Mouse (Mus musculus): ENCODE measurements at regions not wholly inside any gene's neighbourhood (a gene's known extent, or its start where the extent isn't known, plus 50 kb on each side); places are given as distances from the start of the nearest gene placed in this dataset.

GRCm38 (mm10) chr4:45587202-45587601 lies 54.9 kb upstream of the Shb start:
- H3K27me3 ChIP-seq (ENCODE audit: control insufficient read depth, insufficient read depth, low read length), result 0 out of 2 replicates have a peak, but pooled peaks cover 8% of the 10 kb centered on the region
- H3K4me1 ChIP-seq (replicated peaks; ENCODE audit: control insufficient read depth, insufficient read depth, low read length), result peaks cover 11% of the 10 kb centered on the region; the same call in 1 of the 2 replicates
- H3K4me2 ChIP-seq (replicated peaks), result no peak overlapping the region
- no peaks in the 10 kb centered on the region for H3K9me3 ChIP-seq (ENCODE audit: control insufficient read depth, low read length)
- ATAC-seq (ENCODE audit: low FRiP score) (no peak), DNase-seq (ENCODE audit: low spot score) (no peak)
- no peaks in the 10 kb centered on the region for H3K36me3 ChIP-seq (replicated peaks; ENCODE audit: control insufficient read depth, insufficient read depth)
- no peak overlapping the region for H3K27ac ChIP-seq
- 80% methylated on average over 2 of the region's 2 CpGs for WGBS
- H3K9ac ChIP-seq, result no peak overlapping the region
- H3K4me3 ChIP-seq (replicated peaks; ENCODE audit: low read length), result no peak overlapping the region

DNA sequence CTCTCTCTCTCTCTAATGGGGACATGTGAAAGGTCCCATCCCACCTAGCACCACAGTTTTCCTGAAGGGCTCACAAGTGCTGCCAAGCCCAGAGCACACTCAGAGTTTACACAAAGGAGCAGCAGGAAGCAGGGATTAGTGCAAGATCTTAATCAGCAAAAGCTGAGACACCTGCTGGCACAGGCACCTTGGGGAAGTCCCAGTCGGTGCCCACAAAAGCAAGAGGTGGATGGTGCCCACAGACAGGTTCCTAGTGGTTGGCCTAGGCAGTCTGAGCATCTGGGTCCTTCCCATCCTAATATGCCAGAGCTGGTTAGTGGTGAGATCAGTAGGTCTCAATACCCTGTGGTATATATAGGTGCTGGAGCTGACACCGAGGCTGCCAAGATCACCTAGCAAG lies 54.0 kb upstream of the Shb start:
- Histone ChIP-seq H3K9me3 (ENCODE audit: control insufficient read depth, low read length) (no peaks in the 10 kb centered on the region), H3K4me1 (replicated peaks; ENCODE audit: control insufficient read depth, insufficient read depth, low read length) (peaks cover 6% of the 10 kb centered on the region; the same call in 1 of the 2 replicates), H3K36me3 (replicated peaks; ENCODE audit: control insufficient read depth, insufficient read depth) (no peaks in the 10 kb centered on the region), H3K4me2 (replicated peaks) (no peak overlapping the region), H3K9ac (no peak overlapping the region), H3K27ac (no peak overlapping the region), H3K4me3 (replicated peaks; ENCODE audit: low read length) (no peak overlapping the region), H3K27me3 (ENCODE audit: control insufficient read depth, insufficient read depth, low read length) (0 out of 2 replicates have a peak, but pooled peaks cover 7% of the 10 kb centered on the region)
- WGBS, result 45% methylated on average over 2 of the region's 2 CpGs
- ATAC-seq (ENCODE audit: low FRiP score) (no peak), DNase-seq (ENCODE audit: low spot score) (no peak)

DNA sequence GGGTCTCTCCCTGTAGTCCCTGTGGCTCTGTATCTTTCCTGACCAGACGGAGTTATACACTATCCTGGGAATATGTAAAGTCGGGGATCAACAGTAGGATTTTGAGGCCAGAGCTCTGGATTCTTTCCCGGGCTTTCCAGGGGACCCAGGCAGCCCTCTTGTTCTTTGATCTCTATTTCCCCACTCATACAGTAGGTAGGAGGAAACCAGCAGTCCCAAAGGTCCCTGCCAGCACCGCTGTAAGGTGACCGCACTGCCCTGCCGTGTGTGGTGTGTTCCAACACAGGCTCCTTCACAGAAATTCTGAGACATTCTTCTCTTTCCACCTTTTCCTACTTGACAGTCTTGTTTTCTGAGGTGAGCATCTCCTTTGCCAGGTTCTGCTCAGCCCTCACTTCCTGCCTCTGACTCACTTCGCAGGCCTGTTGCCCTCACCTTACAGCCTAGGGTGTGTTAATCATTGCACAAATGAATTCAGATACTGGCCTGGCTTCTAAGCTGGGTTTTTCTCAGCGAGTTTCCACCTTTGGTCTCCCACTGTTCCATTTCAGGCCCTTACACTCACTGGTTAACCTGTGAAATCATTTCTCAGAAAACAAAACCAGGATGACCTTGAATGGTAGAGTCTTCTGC lies 53.0 kb upstream of the Shb start:
- Histone ChIP-seq H3K9me3 (ENCODE audit: control insufficient read depth, low read length) (no peaks in the 10 kb centered on the region), H3K4me3 (replicated peaks; ENCODE audit: low read length) (no peak overlapping the region), H3K4me1 (replicated peaks; ENCODE audit: control insufficient read depth, insufficient read depth, low read length) (no peaks in the 10 kb centered on the region), H3K27ac (no peak overlapping the region), H3K27me3 (ENCODE audit: control insufficient read depth, insufficient read depth, low read length) (no peaks in the 10 kb centered on the region), H3K36me3 (replicated peaks; ENCODE audit: control insufficient read depth, insufficient read depth) (no peaks in the 10 kb centered on the region), H3K4me2 (replicated peaks) (no peak overlapping the region), H3K9ac (no peak overlapping the region)
- no peak for ATAC-seq (ENCODE audit: low FRiP score)
- WGBS, result 61% methylated on average over 8 of the region's 8 CpGs
- no peak for DNase-seq (ENCODE audit: low spot score)

- H3K4me3 ChIP-seq (replicated peaks; ENCODE audit: low read length), result no peak overlapping the region
- H3K27me3 ChIP-seq (ENCODE audit: control insufficient read depth, insufficient read depth, low read length), result no peaks in the 10 kb centered on the region
- no peak overlapping the region for H3K27ac ChIP-seq
- 0 out of 2 replicates have a peak, but pooled peaks cover under 1% of the 10 kb centered on the region for H3K4me1 ChIP-seq (replicated peaks; ENCODE audit: control insufficient read depth, insufficient read depth, low read length)
- no peaks in the 10 kb centered on the region for H3K9me3 ChIP-seq (ENCODE audit: control insufficient read depth, low read length)
- no peak for ATAC-seq (ENCODE audit: low FRiP score)
- H3K4me2 ChIP-seq (replicated peaks), result no peak overlapping the region
- no peak overlapping the region for H3K9ac ChIP-seq
- DNase-seq (ENCODE audit: low spot score), result no peak
- H3K36me3 ChIP-seq (replicated peaks; ENCODE audit: control insufficient read depth, insufficient read depth), result no peaks in the 10 kb centered on the region
- WGBS, result 58% methylated on average over 4 of the region's 4 CpGs
Observed at GRCm38 (mm10) chr4:45583966-45584365, 51.7 kb upstream of the Shb start.

DNA sequence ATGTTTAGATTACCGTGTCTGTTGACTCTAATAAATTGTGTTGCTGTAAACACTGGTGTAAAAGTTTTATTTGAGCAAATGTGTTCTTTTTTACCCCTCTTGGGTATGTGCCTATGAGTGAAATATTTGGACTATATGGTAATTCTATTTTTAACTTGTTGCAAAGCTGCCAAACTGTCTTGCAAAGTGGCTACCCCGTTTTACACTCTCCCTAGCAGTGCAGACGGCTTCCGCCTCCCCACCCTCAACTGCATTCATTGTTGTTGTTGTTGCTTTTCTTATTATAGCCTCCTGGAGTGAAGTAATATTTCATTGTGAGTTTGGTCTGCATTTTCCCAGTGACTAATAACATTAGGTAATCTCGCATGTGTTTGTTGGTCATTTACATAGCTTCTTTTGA lies 50.2 kb upstream of the Shb start:
- Histone ChIP-seq H3K9me3 (ENCODE audit: control insufficient read depth, low read length) (no peaks in the 10 kb centered on the region), H3K4me2 (replicated peaks) (no peak overlapping the region), H3K9ac (no peak overlapping the region), H3K4me1 (replicated peaks; ENCODE audit: control insufficient read depth, insufficient read depth, low read length) (0 out of 2 replicates have a peak, but pooled peaks cover 2% of the 10 kb centered on the region), H3K36me3 (replicated peaks; ENCODE audit: control insufficient read depth, insufficient read depth) (no peaks in the 10 kb centered on the region), H3K4me3 (replicated peaks; ENCODE audit: low read length) (no peak overlapping the region), H3K27ac (no peak overlapping the region), H3K27me3 (ENCODE audit: control insufficient read depth, insufficient read depth, low read length) (no peaks in the 10 kb centered on the region)
- WGBS, result 68% methylated on average over 5 of the region's 5 CpGs
- DNase-seq (ENCODE audit: low spot score), result no peak
- no peak for ATAC-seq (ENCODE audit: low FRiP score)
